8 mouse cellular contexts compared by ENCODE assay signal in the genomic region with DNA sequence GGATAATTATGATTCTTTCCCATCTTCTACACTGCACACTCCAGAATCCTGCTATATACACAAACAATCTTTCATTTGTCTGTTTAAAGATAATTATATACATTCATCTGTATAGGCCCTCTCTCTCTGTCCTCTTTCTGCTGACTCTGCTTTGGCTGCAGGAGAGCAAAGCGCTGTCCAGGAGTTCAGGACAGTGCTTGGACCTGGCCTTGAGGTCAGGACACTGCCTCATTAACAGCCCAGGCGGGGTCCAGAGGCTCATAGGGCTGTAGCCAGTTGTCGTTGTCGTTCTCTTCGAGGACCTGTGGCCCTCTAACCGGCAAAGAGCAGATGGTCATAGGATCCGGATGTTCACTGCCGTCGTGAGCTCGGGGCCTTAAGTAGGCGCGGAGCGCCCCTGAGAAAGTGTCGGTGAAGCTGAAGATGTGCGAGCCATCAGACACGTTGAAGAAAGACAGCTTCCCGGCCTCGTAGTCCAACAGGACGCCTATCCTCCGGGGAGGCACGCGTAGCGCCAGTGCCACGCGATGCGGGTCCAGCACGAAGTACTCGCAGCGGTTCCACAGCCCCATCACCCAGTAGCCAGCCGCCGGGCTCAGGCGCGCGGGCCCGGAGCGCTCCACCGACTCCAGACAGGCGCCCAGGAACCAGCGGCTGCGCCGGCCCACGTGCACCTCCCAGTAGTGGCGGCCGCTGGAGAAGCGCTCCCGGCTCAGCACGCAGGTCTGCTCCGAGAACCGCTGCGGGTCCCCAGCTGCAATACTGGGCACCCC. TPM values are rescaled to one million over a fixed set of nuclear protein-coding genes. Genes with fewer than 3 reads are reported as not detected.
DNase-seq lines count a peak whose midpoint lies in the region; ATAC-seq and TF ChIP-seq lines count a peak whose summit lies in the region.

No protein-coding gene starts in this region.

- H3K27me3 ChIP-seq in intestine, postnatal 0 days (replicated peaks; ENCODE audit: control insufficient read depth, insufficient read depth, low read length), result peaks cover 12% of the 10 kb centered on the region; the same call in 1 of the 2 replicates
- H3K27me3 ChIP-seq in megakaryocyte, embryonic 14.5 days (replicated peaks), result no peaks in the 10 kb centered on the region
- H3K27me3 ChIP-seq in stomach, embryonic 16.5 days (ENCODE audit: control insufficient read depth, insufficient read depth, low read length), result peaks cover 10% of the 10 kb centered on the region

- no peak overlapping the region for H3K27ac ChIP-seq in intestine, postnatal 0 days (ENCODE audit: low read depth, low read length)
- H3K27ac ChIP-seq in stomach, embryonic 16.5 days (ENCODE audit: low read length), result no peak overlapping the region

- H3K9ac ChIP-seq in intestine, postnatal 0 days (ENCODE audit: low read depth, low read length), result no peak overlapping the region
- H3K9ac ChIP-seq in stomach, embryonic 16.5 days (ENCODE audit: low read length), result peak overlapping the region; percentile 5; the same call in 1 of the 2 replicates

- peak overlapping the region; percentile 63 for H3K4me2 ChIP-seq in intestine, postnatal 0 days (replicated peaks; ENCODE audit: low read depth)
- H3K4me2 ChIP-seq in stomach, embryonic 16.5 days (ENCODE audit: low read depth, low read length), result peak overlapping the region; percentile 63

- H3K4me1 ChIP-seq in intestine, postnatal 0 days (replicated peaks; ENCODE audit: control insufficient read depth, insufficient read depth, low read length), result peaks cover 5% of the 10 kb centered on the region; the same call in 1 of the 2 replicates
- H3K4me1 ChIP-seq in megakaryocyte, embryonic 14.5 days, result peaks cover 53% of the 10 kb centered on the region
- 0 out of 2 replicates have a peak, but pooled peaks cover 4% of the 10 kb centered on the region for H3K4me1 ChIP-seq in stomach, embryonic 16.5 days (ENCODE audit: control insufficient read depth, insufficient read depth, low read length)

- no peak for ATAC-seq in intestine, postnatal 0 days
- ATAC-seq in stomach, embryonic 16.5 days (ENCODE audit: insufficient read depth, low FRiP score), result no peak

- H3K36me3 ChIP-seq in intestine, postnatal 0 days (ENCODE audit: control insufficient read depth, insufficient read depth), result no peaks in the 10 kb centered on the region
- peaks cover 59% of the 10 kb centered on the region for H3K36me3 ChIP-seq in megakaryocyte, embryonic 14.5 days (replicated peaks; ENCODE audit: low read length)
- H3K36me3 ChIP-seq in stomach, embryonic 16.5 days (ENCODE audit: control insufficient read depth, insufficient read depth, low read length), result no peaks in the 10 kb centered on the region

- H3K9me3 ChIP-seq in intestine, postnatal 0 days (ENCODE audit: control insufficient read depth), result no peaks in the 10 kb centered on the region; the same call in 1 of the 2 replicates
- H3K9me3 ChIP-seq in megakaryocyte, embryonic 14.5 days, result peaks cover 40% of the 10 kb centered on the region
- peaks cover 8% of the 10 kb centered on the region; the same call in 1 of the 2 replicates for H3K9me3 ChIP-seq in stomach, embryonic 16.5 days (replicated peaks; ENCODE audit: control insufficient read depth, low read length)

- peak; percentile 27 for DNase-seq in adrenal gland, postnatal 10 days
- DNase-seq in adrenal gland, adult 18-20 months (ENCODE audit: low spot score in 2 of 2), result no peak
- peak; percentile 34 for DNase-seq in right cerebral cortex, adult 18-20 months
- DNase-seq in right cerebral cortex, postnatal 36 days (ENCODE audit: low spot score in 2 of 2), result no peak
- no peak for DNase-seq in layer of hippocampus, adult 8-10 months (ENCODE audit: low spot score in 2 of 2)

- 0 out of 2 replicates have a peak, but pooled peaks have one; percentile 1 for TF ChIP-seq CTCF in intestine, postnatal 0 days (IDR thresholded peaks at IDR 0.05; ENCODE audit: low read depth)

- 7% methylated on average over 50 of the region's 50 CpGs for WGBS in intestine, postnatal 0 days
- WGBS in stomach, embryonic 16.5 days, result 5% methylated on average over 50 of the region's 50 CpGs

- H3K4me3 ChIP-seq in intestine, postnatal 0 days (ENCODE audit: low read depth, low read length), result peak overlapping the region; percentile 32
- H3K4me3 ChIP-seq in megakaryocyte, embryonic 14.5 days (replicated peaks), result peak overlapping the region; percentile 82
- H3K4me3 ChIP-seq in stomach, embryonic 16.5 days (replicated peaks; ENCODE audit: low read length), result peak overlapping the region; percentile 35

RNA-seq across cellular contexts. Expression of gene Olfr1394, which starts 14.8 kb away (rescaled TPM):
- not detected for total RNA-seq in adrenal gland, postnatal 10 days (2021)
- total RNA-seq in adrenal gland, adult 18-20 months (2021), result not detected
- not detected in 2 replicates for polyA plus RNA-seq in intestine, postnatal 0 days (2015; fragmentation: Nextera tagmentation; extraction: Ambion mirVana)
- polyA plus RNA-seq in megakaryocyte, embryonic 14.5 days (2012; ENCODE audit: insufficient read depth, low replicate concordance), result not detected in 2 replicates
- polyA plus RNA-seq in stomach, embryonic 16.5 days (2015; fragmentation: Nextera tagmentation; extraction: Ambion mirVana), result not detected in 2 replicates
- not detected for total RNA-seq in layer of hippocampus, adult 8-10 months (2022)

RNA-seq across cellular contexts. Expression of gene Btnl9, which starts 17.9 kb away (rescaled TPM):
- 10 to 100 TPM; 34.5 to 37.6 TPM for total RNA-seq in adrenal gland, postnatal 10 days (2021)
- 10 to 100 TPM; 26.2 to 32.8 TPM for total RNA-seq in adrenal gland, adult 18-20 months (2021)
- polyA plus RNA-seq in intestine, postnatal 0 days (2015; fragmentation: Nextera tagmentation; extraction: Ambion mirVana), result 0.75 and 0.86 TPM in 2 replicates
- 7.0 and 7.1 TPM in 2 replicates for polyA plus RNA-seq in megakaryocyte, embryonic 14.5 days (2012; ENCODE audit: insufficient read depth, low replicate concordance)
- 1.2 and 2.1 TPM in 2 replicates for polyA plus RNA-seq in stomach, embryonic 16.5 days (2015; fragmentation: Nextera tagmentation; extraction: Ambion mirVana)
- total RNA-seq in layer of hippocampus, adult 8-10 months (2022), result not detected

RNA-seq across cellular contexts. Expression of gene Olfr1395, which starts 27.0 kb away (rescaled TPM):
- total RNA-seq in adrenal gland, postnatal 10 days (2021), result not detected
- not detected for total RNA-seq in adrenal gland, adult 18-20 months (2021)
- not detected in 2 replicates for polyA plus RNA-seq in intestine, postnatal 0 days (2015; fragmentation: Nextera tagmentation; extraction: Ambion mirVana)
- not detected in 2 replicates for polyA plus RNA-seq in megakaryocyte, embryonic 14.5 days (2012; ENCODE audit: insufficient read depth, low replicate concordance)
- polyA plus RNA-seq in stomach, embryonic 16.5 days (2015; fragmentation: Nextera tagmentation; extraction: Ambion mirVana), result not detected in 2 replicates
- total RNA-seq in layer of hippocampus, adult 8-10 months (2022), result not detected

RNA-seq across cellular contexts. Expression of gene Zfp62, which starts 34.1 kb away (rescaled TPM):
- 10 to 100 TPM; 29.8 to 38.1 TPM for total RNA-seq in adrenal gland, postnatal 10 days (2021)
- total RNA-seq in adrenal gland, adult 18-20 months (2021), result 10 to 100 TPM; 27.0 to 34.6 TPM
- polyA plus RNA-seq in intestine, postnatal 0 days (2015; fragmentation: Nextera tagmentation; extraction: Ambion mirVana), result 8.4 TPM in 2 replicates
- 1.5 TPM in 1 of 2 replicates, not detected in the other for polyA plus RNA-seq in megakaryocyte, embryonic 14.5 days (2012; ENCODE audit: insufficient read depth, low replicate concordance)
- 30.3 and 32.9 TPM in 2 replicates for polyA plus RNA-seq in stomach, embryonic 16.5 days (2015; fragmentation: Nextera tagmentation; extraction: Ambion mirVana)
- total RNA-seq in layer of hippocampus, adult 8-10 months (2022), result 10 to 100 TPM; 42.5 to 60.7 (median 52.8) TPM

RNA-seq across cellular contexts. Expression of gene Olfr1396, which starts 54.4 kb away (rescaled TPM):
- total RNA-seq in adrenal gland, postnatal 10 days (2021), result under 1 TPM; 0.27 to 0.45 TPM
- 1 to 10 TPM; 1.2 to 4.1 TPM for total RNA-seq in adrenal gland, adult 18-20 months (2021)
- 0.04 TPM in 1 of 2 replicates, not detected in the other for polyA plus RNA-seq in intestine, postnatal 0 days (2015; fragmentation: Nextera tagmentation; extraction: Ambion mirVana)
- polyA plus RNA-seq in megakaryocyte, embryonic 14.5 days (2012; ENCODE audit: insufficient read depth, low replicate concordance), result not detected in 2 replicates
- not detected in 2 replicates for polyA plus RNA-seq in stomach, embryonic 16.5 days (2015; fragmentation: Nextera tagmentation; extraction: Ambion mirVana)
- not detected for total RNA-seq in layer of hippocampus, adult 8-10 months (2022)

Comparison
In these comparisons a context has a peak if more than half of its experiments do, and no peak if none do; other contexts are left out.
1. DNase-seq: peak in adrenal gland, postnatal 10 days (single experiment) and right cerebral cortex, adult 18-20 months (single experiment); none in adrenal gland, adult 18-20 months (0 of 2), right cerebral cortex, postnatal 36 days (0 of 2) and layer of hippocampus, adult 8-10 months (0 of 2).
2. H3K4me3 ChIP-seq: peak in every context shown above with its lines; median percentile 82 in megakaryocyte, embryonic 14.5 days; 35 in stomach, embryonic 16.5 days; 32 in intestine, postnatal 0 days.
3. RNA of gene Btnl9, which starts 17.9 kb away (total RNA-seq): 34.5 to 37.6 TPM in adrenal gland, postnatal 10 days and 26.2 to 32.8 TPM in adrenal gland, adult 18-20 months; not detected in layer of hippocampus, adult 8-10 months; every median in the first group is over 10 times any median in the second.